Mouse (Mus musculus): ENCODE measurements around the gene Jmjd8. TPM values are rescaled to one million over a fixed set of nuclear protein-coding genes. Genes with fewer than 3 reads are reported as not detected.

The Jmjd8 gene
- polyA plus RNA-seq, 1 experiment, result 13.4 TPM

DNA sequence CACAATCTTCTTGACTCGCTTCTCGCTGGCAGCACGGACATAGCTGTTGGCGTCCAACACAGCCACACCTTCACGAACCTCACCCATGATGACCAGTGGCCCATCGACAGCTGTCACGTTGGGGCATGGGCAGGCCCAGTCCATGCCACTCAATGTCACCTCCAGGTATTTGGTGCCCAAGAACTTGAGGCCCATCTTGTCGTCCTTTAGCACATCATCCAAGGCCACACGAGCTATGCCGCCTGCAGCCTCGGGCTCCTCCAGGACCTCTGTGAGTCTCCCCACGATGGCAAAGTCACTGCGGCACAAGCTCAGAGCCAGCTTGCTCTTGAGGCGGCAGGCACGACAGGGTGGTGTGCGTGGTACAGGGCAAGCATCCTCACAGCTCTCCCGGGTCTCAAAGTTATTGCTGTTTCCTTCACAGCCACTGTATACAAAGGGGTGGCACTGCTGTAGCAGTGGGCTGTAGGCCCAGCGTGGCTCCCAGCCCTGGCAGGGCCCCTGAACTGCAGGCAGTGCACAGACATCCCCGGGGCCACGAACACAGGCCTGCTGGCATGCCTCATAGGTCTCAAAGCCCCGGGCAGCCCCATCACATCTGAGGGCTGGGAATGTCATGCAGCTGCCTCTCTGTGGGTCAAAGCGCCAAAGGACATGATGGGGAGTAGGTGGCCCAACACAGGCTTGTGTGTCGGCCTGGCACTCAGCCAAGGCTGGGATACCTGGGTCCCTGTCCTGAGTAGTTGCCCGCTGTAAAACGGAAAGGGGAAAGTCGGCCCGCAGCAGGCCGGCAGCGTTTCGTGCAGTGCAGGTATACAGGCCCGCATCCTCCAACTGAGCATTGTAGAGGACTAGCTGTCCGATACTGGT is 49.3 kb downstream of the Jmjd8 start:
- Histone ChIP-seq H3K4me3 (replicated peaks; ENCODE audit: control insufficient read depth, low read depth, low read length) (no peak overlapping the region), H3K4me1 (ENCODE audit: control insufficient read depth, insufficient read depth, low read length) (peaks cover 5% of the 10 kb centered on the region), H3K27ac (ENCODE audit: control insufficient read depth, insufficient read depth, low read depth, low read length, poor library complexity) (no peak overlapping the region)
- TF ChIP-seq POLR2A (IDR thresholded peaks at IDR 0.05; ENCODE audit: borderline replicate concordance, control insufficient read depth, low read depth, low read length), result no peak
- TF ChIP-seq CTCF (IDR thresholded peaks at IDR 0.05; ENCODE audit: control insufficient read depth, insufficient read depth, low read length), result no peak
- WGBS, result 90% methylated on average over 32 of the region's 32 CpGs

DNA sequence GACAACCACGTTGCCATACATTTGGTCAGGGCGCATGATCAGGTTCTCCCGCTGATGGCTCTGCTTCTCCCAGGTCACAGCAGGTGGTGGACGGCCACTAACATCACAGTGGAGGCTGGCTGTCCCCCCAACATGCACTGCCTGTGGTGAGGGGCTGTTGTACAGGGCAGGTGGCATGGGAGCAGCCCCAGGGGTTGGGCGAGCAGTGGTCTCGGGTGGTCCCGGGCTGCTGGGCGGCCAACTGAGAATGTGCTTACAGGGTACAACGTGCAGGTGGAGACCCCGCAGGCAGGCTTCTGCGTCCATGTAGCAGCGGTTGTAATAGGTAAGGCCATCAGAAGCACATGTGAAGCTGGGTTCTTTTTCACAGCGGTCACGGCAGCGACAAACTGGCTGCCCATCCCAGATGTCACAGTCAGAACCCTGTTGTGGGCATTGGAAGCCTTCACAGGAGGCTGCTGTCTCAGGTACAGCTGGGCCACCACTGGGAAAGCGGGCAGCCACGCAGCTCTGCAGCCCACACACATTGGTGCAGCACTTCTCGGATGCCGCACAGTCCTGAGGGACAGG is 50.0 kb downstream of the Jmjd8 start:
- Histone ChIP-seq H3K4me3 (replicated peaks; ENCODE audit: control insufficient read depth, low read depth, low read length) (no peak overlapping the region), H3K27ac (ENCODE audit: control insufficient read depth, insufficient read depth, low read depth, low read length, poor library complexity) (no peak overlapping the region), H3K4me1 (ENCODE audit: control insufficient read depth, insufficient read depth, low read length) (peaks cover 5% of the 10 kb centered on the region)
- WGBS, result 95% methylated on average over 19 of the region's 19 CpGs
- TF ChIP-seq CTCF (IDR thresholded peaks at IDR 0.05; ENCODE audit: control insufficient read depth, insufficient read depth, low read length) (no peak), POLR2A (IDR thresholded peaks at IDR 0.05; ENCODE audit: borderline replicate concordance, control insufficient read depth, low read depth, low read length) (no peak)

DNA sequence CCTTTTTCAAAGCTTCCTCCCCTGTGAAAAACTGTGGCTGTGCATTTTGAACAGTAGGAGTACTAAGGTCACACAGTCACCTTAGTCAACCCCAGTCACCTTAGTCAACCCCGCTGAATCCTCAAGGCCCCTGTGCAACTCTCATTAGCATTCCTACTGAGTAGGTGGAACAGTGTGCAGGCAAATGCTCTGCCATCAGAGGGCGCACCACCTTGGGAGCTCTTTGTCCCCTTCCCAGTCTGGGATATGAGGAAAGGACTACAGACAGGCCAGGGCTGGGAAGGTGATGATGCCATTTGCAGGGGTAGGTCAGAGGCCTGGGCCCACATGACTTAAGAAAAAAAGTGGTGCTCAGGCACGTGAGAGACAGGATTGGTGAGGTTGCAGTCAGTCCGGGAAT is 50.6 kb downstream of the Jmjd8 start:
- 79% methylated on average over 4 of the region's 4 CpGs for WGBS
- peaks cover 5% of the 10 kb centered on the region for H3K4me1 ChIP-seq (ENCODE audit: control insufficient read depth, insufficient read depth, low read length)
- TF ChIP-seq POLR2A (IDR thresholded peaks at IDR 0.05; ENCODE audit: borderline replicate concordance, control insufficient read depth, low read depth, low read length) (no peak), CTCF (IDR thresholded peaks at IDR 0.05; ENCODE audit: control insufficient read depth, insufficient read depth, low read length) (peak; percentile 50; the same call in 1 of the 2 replicates)

DNA sequence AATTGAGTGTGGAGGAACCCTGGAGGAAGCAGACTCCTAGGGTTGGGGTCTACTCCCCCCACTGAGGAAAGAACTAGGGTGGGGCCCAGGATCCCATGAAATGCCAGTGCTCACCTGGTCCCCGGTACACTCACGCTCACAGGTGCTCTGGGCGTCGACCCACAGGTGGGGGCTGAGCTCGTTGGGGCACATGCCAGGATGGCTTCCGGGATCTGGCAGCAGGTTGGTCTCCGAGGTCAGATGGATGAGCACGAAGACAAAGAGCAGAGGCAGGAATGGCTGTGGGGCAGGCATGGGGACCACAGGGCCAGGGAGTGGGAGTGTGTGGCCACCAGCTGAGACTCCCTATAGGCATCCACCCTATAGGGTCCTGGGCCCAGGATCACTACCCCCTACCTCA is 51.1 kb downstream of the Jmjd8 start:
- TF ChIP-seq POLR2A (IDR thresholded peaks at IDR 0.05; ENCODE audit: borderline replicate concordance, control insufficient read depth, low read depth, low read length) (no peak), CTCF (IDR thresholded peaks at IDR 0.05; ENCODE audit: control insufficient read depth, insufficient read depth, low read length) (no peak)
- no peak overlapping the region for H3K27ac ChIP-seq (ENCODE audit: control insufficient read depth, insufficient read depth, low read depth, low read length, poor library complexity)
- peaks cover 5% of the 10 kb centered on the region for H3K4me1 ChIP-seq (ENCODE audit: control insufficient read depth, insufficient read depth, low read length)
- 92% methylated on average over 8 of the region's 8 CpGs for WGBS
- H3K4me3 ChIP-seq (replicated peaks; ENCODE audit: control insufficient read depth, low read depth, low read length), result no peak overlapping the region

More for the DNA sequence above, 50.6 kb downstream of the Jmjd8 start:
- H3K27ac ChIP-seq (ENCODE audit: control insufficient read depth, insufficient read depth, low read depth, low read length, poor library complexity), result no peak overlapping the region
- no peak overlapping the region for H3K4me3 ChIP-seq (replicated peaks; ENCODE audit: control insufficient read depth, low read depth, low read length)

DNA sequence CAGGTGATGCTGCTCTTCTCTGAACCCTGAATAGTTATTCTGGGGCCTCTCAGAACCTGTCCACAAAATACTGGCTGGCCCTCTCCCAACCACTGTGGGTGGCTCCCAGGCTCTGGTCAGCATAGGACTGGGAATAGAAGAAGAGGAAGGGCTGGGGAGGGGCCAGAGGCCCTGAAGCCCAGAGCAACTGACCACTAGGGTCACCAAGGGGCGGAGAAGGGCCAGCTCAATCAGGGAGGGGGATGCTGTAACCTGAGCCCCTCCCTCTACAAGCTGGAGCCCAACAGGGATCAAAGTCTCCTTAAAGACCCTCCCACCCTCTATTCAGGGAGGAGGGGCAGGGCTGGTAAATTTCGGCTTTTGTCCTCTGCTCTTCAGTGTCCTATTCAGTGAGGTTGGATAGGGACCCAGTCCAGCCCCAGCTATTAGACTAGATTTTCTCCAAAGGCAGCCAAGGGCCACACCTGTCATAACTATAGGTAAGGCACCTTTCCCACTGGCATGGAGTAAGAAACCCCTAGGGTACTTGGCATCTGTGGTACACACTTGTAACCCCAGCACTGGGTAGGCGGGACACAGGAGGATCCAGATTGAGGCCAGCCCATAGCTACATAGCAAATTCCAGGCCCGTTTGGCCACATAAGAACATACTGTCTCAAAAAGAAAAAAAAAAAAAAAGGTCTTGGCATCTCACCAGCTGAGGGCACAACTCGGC is 51.7 kb downstream of the Jmjd8 start, which contains the start of gene Wfikkn1:
Gene Wfikkn1 (minus strand): TSS at position 663 of the 715 bp plus-strand sequence.
- WGBS, result 71% methylated on average over 5 of the region's 5 CpGs
- Histone ChIP-seq H3K4me3 (replicated peaks; ENCODE audit: control insufficient read depth, low read depth, low read length) (no peak within 1 kb of the TSS), H3K27ac (ENCODE audit: control insufficient read depth, insufficient read depth, low read depth, low read length, poor library complexity) (no peak within 1 kb of the TSS), H3K4me1 (ENCODE audit: control insufficient read depth, insufficient read depth, low read length) (peaks cover 5% of the 10 kb centered on the region)
- TF ChIP-seq CTCF (IDR thresholded peaks at IDR 0.05; ENCODE audit: control insufficient read depth, insufficient read depth, low read length), result no peak
- no peak for TF ChIP-seq POLR2A (IDR thresholded peaks at IDR 0.05; ENCODE audit: borderline replicate concordance, control insufficient read depth, low read depth, low read length)

DNA sequence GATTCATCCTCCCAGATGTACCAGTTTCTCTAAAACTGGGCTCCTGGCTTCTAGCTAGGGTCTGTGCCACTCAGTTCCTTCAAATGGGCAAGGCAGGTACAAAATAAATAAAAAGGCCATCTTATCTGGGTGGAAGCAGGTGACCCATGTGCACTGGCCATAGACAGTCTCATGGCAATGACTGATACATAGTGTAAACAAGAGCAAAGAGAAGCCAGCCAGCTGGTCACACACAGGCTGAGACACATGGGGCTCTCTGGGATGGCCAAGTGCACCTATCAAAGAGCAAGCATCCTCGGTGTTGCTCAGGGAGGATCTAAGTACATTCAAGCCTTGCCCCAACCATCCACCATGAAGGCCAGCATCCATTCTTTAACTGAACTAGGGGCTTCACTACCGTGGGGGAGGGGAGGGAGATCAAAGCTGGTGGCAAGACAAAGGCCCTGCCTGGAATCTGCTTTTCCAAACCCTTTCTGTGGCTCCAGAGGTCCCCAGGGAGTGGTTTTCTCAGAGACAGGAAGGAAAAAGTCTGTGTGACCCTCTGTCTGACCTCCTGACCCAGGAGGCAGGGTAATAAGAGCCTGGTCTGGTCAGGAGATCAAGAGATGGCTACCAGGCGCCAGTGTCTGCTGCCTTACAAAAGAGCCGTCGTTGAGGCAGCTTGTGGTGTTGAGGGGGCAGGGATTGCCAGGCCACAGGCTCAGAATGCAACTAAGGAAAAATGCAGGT is 52.4 kb downstream of the Jmjd8 start:
- H3K27ac ChIP-seq (ENCODE audit: control insufficient read depth, insufficient read depth, low read depth, low read length, poor library complexity), result no peak overlapping the region
- no peak for TF ChIP-seq CTCF (IDR thresholded peaks at IDR 0.05; ENCODE audit: control insufficient read depth, insufficient read depth, low read length)
- TF ChIP-seq POLR2A (IDR thresholded peaks at IDR 0.05; ENCODE audit: borderline replicate concordance, control insufficient read depth, low read depth, low read length), result no peak
- WGBS, result 68% methylated on average over 5 of the region's 5 CpGs

More for the DNA sequence above, 52.4 kb downstream of the Jmjd8 start:
- Histone ChIP-seq H3K4me3 (replicated peaks; ENCODE audit: control insufficient read depth, low read depth, low read length) (no peak overlapping the region), H3K4me1 (ENCODE audit: control insufficient read depth, insufficient read depth, low read length) (peaks cover 2% of the 10 kb centered on the region; the same call in 1 of the 2 replicates)

Other genes with a start within 250 kb of the Jmjd8 start
- 5.3 and 18.8 TPM in 2 replicates for gene Lmf1, start 249.8 kb upstream of the Jmjd8 start, polyA plus RNA-seq (2011; ENCODE audit: insufficient read depth, insufficient read length, low replicate concordance, missing spikeins)
- 4.0 and 6.2 TPM in 2 replicates for gene Gng13, start 111.7 kb upstream of the Jmjd8 start, polyA plus RNA-seq (2011; ENCODE audit: insufficient read depth, insufficient read length, low replicate concordance, missing spikeins)
- gene Chtf18, start 101.4 kb upstream of the Jmjd8 start, polyA plus RNA-seq (2011; ENCODE audit: insufficient read depth, insufficient read length, low replicate concordance, missing spikeins), result 58.2 and 136 TPM in 2 replicates
- 3.6 and 8.6 TPM in 2 replicates for gene Rpusd1, start 101.2 kb upstream of the Jmjd8 start, polyA plus RNA-seq (2011; ENCODE audit: insufficient read depth, insufficient read length, low replicate concordance, missing spikeins)
- not detected in 2 replicates for gene Mslnl, start 92.8 kb upstream of the Jmjd8 start, polyA plus RNA-seq (2011; ENCODE audit: insufficient read depth, insufficient read length, low replicate concordance, missing spikeins)
- gene Msln, start 74.5 kb upstream of the Jmjd8 start, polyA plus RNA-seq (2011; ENCODE audit: insufficient read depth, insufficient read length, low replicate concordance, missing spikeins), result 1.7 TPM in 1 of 2 replicates, not detected in the other
- 11.8 and 17.0 TPM in 2 replicates for gene Narfl, start 55.1 kb upstream of the Jmjd8 start, polyA plus RNA-seq (2011; ENCODE audit: insufficient read depth, insufficient read length, low replicate concordance, missing spikeins)
- 26.2 and 45.8 TPM in 2 replicates for gene Haghl, start 43.2 kb upstream of the Jmjd8 start, polyA plus RNA-seq (2011; ENCODE audit: insufficient read depth, insufficient read length, low replicate concordance, missing spikeins)
- gene Ccdc78, start 42.3 kb upstream of the Jmjd8 start, polyA plus RNA-seq (2011; ENCODE audit: insufficient read depth, insufficient read length, low replicate concordance, missing spikeins), result not detected in 2 replicates
- 33.4 and 149 TPM in 2 replicates for gene Fam173a, start 36.0 kb upstream of the Jmjd8 start, polyA plus RNA-seq (2011; ENCODE audit: insufficient read depth, insufficient read length, low replicate concordance, missing spikeins)
- 4.6 TPM in 1 of 2 replicates, not detected in the other for gene AC134908.4, start 33.2 kb upstream of the Jmjd8 start, polyA plus RNA-seq (2011; ENCODE audit: insufficient read depth, insufficient read length, low replicate concordance, missing spikeins)
- gene Metrn, start 31.7 kb upstream of the Jmjd8 start, polyA plus RNA-seq (2011; ENCODE audit: insufficient read depth, insufficient read length, low replicate concordance, missing spikeins), result 38.6 and 74.8 TPM in 2 replicates
- gene Fbxl16, start 19.8 kb upstream of the Jmjd8 start, polyA plus RNA-seq (2011; ENCODE audit: insufficient read depth, insufficient read length, low replicate concordance, missing spikeins), result not detected in 2 replicates
- 6.8 and 17.0 TPM in 2 replicates for gene Wdr24, start 5.2 kb upstream of the Jmjd8 start, polyA plus RNA-seq (2011; ENCODE audit: insufficient read depth, insufficient read length, low replicate concordance, missing spikeins)
- 125 and 140 TPM in 2 replicates for gene Stub1, start 4.5 kb downstream of the Jmjd8 start, polyA plus RNA-seq (2011; ENCODE audit: insufficient read depth, insufficient read length, low replicate concordance, missing spikeins)
- 3.2 and 10.7 TPM in 2 replicates for gene Rhbdl1, start 8.4 kb downstream of the Jmjd8 start, polyA plus RNA-seq (2011; ENCODE audit: insufficient read depth, insufficient read length, low replicate concordance, missing spikeins)
- 6.7 TPM in 1 of 2 replicates, not detected in the other for gene Gm20683, start 12.9 kb downstream of the Jmjd8 start, polyA plus RNA-seq (2011; ENCODE audit: insufficient read depth, insufficient read length, low replicate concordance, missing spikeins)
- gene Rhot2, start 16.0 kb downstream of the Jmjd8 start, polyA plus RNA-seq (2011; ENCODE audit: insufficient read depth, insufficient read length, low replicate concordance, missing spikeins), result 33.5 and 50.5 TPM in 2 replicates
- 31.1 and 62.0 TPM in 2 replicates for gene Wdr90, start 32.6 kb downstream of the Jmjd8 start, polyA plus RNA-seq (2011; ENCODE audit: insufficient read depth, insufficient read length, low replicate concordance, missing spikeins)
- 6.8 and 12.7 TPM in 2 replicates for gene Mcrip2, start 39.9 kb downstream of the Jmjd8 start, polyA plus RNA-seq (2011; ENCODE audit: insufficient read depth, insufficient read length, low replicate concordance, missing spikeins)
- gene Mettl26, start 46.2 kb downstream of the Jmjd8 start, polyA plus RNA-seq (2011; ENCODE audit: insufficient read depth, insufficient read length, low replicate concordance, missing spikeins), result 25.6 and 30.0 TPM in 2 replicates
- 1.6 and 2.2 TPM in 2 replicates for gene Wfikkn1, start 52.0 kb downstream of the Jmjd8 start, polyA plus RNA-seq (2011; ENCODE audit: insufficient read depth, insufficient read length, low replicate concordance, missing spikeins)
- gene Rab40c, start 90.9 kb downstream of the Jmjd8 start, polyA plus RNA-seq (2011; ENCODE audit: insufficient read depth, insufficient read length, low replicate concordance, missing spikeins), result 5.0 and 6.9 TPM in 2 replicates
- 241 and 296 TPM in 2 replicates for gene Pigq, start 116.1 kb downstream of the Jmjd8 start, polyA plus RNA-seq (2011; ENCODE audit: insufficient read depth, insufficient read length, low replicate concordance, missing spikeins)
- 3.8 and 6.8 TPM in 2 replicates for gene Nhlrc4, start 116.1 kb downstream of the Jmjd8 start, polyA plus RNA-seq (2011; ENCODE audit: insufficient read depth, insufficient read length, low replicate concordance, missing spikeins)
- not detected in 2 replicates for gene A930017K11Rik, start 123.7 kb downstream of the Jmjd8 start, polyA plus RNA-seq (2011; ENCODE audit: insufficient read depth, insufficient read length, low replicate concordance, missing spikeins)
- gene Capn15, start 156.9 kb downstream of the Jmjd8 start, polyA plus RNA-seq (2011; ENCODE audit: insufficient read depth, insufficient read length, low replicate concordance, missing spikeins), result 11.7 and 18.2 TPM in 2 replicates
- gene Rab11fip3, start 240.7 kb downstream of the Jmjd8 start, polyA plus RNA-seq (2011; ENCODE audit: insufficient read depth, insufficient read length, low replicate concordance, missing spikeins), result 1.2 and 4.7 TPM in 2 replicates